Mouse (Mus musculus) ovary, adult 18-20 months (tissue): ENCODE results near the gene Ptpa.

Experiments used
- DNase-seq: peaks from one replicate; pipeline ENCODE4 v3.0.0; 2022; ENCODE audit warnings: low spot score, mixed read lengths

Ptpa gene

GRCm38 (mm10) chr2:30415936-30416648, at the start of gene Ptpa:
Ptpa (plus strand) TSS chr2:30416039.
- peak; percentile 87 for DNase-seq

DNA sequence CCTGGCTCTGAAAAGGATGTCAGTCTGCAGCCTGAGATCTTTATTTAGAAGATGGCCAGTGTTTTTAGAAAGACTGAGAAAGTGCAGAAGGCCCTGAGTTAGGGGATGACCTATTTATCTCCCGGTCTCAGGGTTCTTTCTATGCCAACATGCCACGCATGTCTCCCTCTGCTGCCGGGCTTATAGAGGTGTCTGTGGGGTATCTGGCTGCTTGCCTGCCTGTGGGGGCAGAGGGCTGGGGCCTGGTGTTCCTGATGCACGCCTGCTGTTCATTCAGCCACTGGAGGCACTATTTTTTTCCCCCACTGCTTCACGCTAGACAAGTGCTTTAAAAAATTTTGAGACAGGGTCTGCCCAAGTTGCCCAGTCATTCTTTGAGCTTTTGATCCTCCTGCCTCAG, 49.6 kb upstream of the Ptpa start:
- DNase-seq: no peak

DNA sequence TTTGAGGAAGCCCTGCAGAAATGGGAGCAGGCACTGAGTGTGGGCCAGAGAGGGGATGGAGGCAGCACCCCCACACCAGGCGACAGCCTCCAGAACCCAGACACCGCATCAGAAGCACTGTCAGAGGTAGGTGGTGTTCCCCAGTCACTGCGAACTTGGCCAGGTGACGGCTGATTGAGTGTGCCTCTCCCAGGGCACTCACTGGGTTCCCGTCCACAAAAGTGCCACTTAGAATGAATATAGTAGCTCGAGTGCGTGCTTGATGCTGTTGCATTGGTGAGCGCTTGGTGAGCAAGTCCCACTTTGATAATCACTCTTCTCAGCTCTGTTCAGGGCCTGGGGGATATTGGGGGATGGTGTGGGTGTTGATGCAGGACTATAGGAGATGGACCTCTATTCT, 44.3 kb upstream of the Ptpa start:
- no peak for DNase-seq

DNA sequence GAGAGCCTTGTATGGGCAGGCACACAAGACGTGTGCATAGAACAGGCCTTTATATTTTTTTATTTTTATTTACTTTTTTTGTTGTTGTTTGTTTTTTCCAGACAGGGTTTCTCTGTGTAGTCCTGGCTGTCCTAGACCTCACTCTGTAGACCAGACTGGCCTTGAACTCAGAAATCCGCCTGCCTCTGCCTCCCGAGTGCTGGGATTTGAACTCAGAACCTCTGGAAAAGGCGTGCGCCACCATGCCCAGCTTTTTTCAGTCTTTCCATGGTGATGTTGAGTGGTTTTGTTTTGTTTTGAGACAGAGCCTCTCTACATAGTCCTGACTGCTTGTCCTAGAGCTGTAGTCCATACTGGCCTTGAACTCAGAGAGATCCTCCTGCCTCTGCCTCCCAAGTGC, 43.1 kb upstream of the Ptpa start:
- DNase-seq: no peak

DNA sequence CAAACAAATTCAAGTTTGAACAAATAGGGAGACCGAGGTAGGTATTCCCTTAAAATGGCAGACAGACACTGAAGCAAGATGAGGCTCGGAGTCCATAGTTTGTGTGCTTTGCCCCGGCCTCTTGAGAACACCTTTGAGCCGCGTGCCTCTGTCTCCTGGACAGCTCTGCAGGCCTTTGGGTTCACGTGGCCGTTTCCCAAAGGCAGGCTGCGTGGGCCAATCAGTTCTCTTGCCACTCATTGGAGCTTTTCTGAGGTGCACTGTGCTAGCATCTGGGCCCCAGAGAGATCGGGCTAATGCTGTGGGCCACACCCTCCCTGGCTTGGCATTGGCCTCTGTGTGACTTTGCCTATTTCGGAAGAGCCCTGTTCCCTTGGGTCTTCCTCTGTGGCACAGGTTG, 39.9 kb upstream of the Ptpa start:
- no peak for DNase-seq

DNA sequence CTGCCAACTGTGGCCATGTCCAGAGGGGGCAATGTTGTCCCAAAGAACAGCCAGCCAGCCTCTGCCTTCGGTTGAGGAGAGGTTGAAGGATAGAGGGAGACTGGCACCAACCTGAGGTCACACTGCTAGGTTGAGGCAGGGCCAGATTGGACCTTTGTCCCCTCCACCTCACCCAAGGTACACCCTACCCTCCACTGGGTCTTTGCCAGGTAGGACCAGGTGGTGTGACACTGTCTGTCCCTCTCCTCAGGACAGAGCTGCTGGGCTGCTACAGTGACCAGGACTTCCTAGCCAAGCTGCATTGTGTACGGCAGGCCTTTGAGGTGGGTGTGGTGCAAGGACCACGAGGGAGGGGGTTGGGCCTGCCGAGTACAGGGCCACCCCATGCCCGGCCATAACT, 38.1 kb upstream of the Ptpa start:
- DNase-seq: no peak

- DNase-seq: no peak
Measured at GRCm38 (mm10) chr2:30379307-30379706, 36.5 kb upstream of the Ptpa start.

DNA sequence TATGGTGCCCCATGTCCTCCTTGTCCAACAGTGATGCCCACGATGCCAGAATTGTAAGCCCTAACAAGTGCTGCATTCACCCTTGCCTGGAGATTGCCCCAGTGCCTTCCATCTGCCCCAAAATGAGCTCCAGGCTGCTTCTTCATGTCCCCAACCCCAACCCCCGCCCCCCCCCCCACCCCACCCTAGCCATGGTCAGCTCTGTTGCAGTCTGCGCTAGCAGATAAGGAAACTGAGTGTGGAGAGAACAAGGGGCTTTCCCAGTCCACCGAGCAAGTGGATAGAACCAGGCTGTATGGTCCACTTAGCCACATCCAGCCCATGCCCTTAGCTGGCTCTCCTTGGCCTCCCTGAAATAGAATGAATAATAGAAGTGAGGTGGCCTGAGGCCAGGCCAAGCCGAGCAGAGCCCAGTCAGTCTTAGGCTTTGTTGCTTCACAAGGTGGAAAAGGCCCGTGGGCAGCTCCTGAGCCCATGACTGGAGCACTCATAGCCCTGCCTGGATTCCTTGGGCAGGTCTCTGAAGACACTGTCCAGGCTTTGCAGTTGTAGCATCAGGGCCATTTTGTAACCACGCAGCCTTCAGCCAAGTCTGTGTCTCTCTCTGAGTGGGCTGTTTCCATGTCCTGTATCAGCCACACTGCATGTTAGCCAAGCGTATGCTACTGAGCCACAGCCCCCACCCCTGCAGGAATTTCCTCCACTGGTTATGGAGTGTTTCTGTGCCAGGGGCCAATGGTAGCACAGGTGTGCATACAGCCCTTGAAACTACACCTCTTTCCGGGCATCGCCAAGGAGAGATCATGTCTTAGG, 35.1 kb upstream of the Ptpa start:
- DNase-seq: no peak

- no peak for DNase-seq
Measured at GRCm38 (mm10) chr2:30381377-30381725, 34.5 kb upstream of the Ptpa start.

- no peak for DNase-seq
Measured at GRCm38 (mm10) chr2:30384814-30385213, 31.0 kb upstream of the Ptpa start.

DNA sequence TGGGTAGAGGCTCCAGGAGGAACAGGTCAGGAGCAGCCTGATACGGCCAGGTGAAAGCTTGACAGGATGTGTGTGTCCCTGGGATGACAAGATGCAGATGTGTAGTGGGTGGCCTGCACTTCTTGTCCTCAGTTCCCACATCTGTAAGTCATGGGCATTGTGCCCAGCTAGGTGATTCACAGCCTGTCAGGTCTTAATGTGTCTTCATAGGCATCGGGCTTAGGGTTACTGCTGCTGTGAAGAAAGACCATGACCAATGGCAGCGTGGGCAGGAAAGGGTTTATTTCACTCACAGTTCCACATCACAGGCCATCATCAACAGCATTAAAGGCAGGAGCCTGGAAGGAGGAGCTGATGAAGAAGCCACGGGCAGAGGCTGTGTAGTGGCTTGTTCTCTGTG, 30.2 kb upstream of the Ptpa start:
- DNase-seq: no peak

- no peak for DNase-seq
Measured at GRCm38 (mm10) chr2:30386913-30387312, 28.9 kb upstream of the Ptpa start.

- no peak for DNase-seq
Measured at GRCm38 (mm10) chr2:30389000-30389399, 26.8 kb upstream of the Ptpa start.

DNA sequence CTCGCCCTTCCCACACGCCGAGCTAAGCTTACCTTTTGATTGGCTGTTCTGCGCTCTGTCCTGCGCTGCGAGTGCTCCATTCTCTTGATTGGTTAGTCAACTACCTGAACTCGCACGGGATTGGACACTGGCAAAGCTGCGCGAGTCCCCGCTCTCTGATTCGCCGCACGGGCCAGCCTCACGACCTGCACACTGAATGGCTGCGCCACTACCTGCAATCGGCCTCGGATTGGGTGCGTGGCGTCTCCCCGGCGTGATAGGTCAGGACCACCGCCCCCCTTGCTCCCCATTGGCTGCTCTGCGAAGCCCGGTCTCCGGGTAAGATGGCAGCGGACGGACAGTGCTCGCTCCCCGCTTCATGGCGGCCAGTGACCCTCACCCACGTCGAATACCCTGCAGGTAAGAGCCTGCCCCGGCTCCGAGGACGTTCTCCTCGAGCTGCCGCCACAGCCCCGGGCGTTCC, 23.7 kb upstream of the Ptpa start, which contains the start of gene Dolpp1:
TSS of gene Dolpp1 (plus strand) at position 141 of the 463 bp plus-strand sequence.
- DNase-seq: peak; percentile 97

DNA sequence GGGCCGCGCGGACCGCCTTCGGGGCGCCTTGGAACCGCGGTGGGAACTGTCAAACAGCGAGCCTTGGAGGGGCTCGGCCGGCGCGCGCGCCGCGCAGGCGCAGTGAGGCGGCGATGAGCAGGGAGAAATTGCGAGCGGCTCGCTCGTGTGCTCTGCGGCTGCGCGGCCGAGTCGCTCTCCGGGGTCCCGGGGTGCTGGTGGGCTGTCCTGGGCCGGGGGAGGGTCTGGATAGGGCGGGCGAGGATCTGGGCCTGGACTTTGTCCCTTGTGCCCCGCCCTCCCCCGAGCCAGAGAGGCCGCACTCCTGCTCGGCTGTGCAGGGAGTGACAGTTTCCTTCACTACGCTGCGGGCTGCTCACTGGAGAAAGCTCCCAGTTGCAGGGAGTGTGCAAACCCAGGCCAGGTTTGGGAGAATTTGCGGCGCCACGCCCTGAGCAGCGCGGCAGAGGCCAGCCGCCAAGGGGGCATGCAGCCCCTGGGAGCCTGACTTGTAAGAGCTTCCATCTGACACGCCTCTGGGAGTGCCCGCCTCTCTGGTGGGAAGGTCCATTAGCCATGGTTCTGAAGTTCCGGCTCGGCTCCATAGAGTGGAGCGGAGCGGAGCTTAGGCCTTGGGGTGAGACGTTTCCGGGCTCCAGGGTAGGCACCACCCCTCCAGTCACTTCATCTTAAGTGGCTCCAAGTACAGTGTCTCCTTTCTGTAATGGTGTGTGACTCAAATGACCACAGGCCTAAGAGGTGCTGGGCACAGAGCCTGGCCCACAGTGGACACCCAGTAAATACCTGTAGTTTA, 23.1 kb upstream of the Ptpa start:
- peak; percentile 63 for DNase-seq

DNA sequence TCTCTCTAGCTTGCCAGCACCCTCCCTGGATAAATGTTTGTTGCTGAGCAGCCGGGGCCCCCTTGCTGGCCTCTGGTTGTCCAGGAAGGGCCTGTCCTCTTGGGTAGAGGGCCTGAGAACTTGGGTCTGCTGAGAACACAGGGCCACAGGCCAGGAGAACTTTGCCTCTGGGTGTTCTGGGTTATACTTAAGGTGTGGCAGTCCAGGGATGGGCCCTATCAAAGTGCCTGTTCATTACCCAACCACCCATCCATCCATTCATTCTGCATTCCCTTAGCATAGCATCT, 22.5 kb upstream of the Ptpa start:
- no peak for DNase-seq

DNA sequence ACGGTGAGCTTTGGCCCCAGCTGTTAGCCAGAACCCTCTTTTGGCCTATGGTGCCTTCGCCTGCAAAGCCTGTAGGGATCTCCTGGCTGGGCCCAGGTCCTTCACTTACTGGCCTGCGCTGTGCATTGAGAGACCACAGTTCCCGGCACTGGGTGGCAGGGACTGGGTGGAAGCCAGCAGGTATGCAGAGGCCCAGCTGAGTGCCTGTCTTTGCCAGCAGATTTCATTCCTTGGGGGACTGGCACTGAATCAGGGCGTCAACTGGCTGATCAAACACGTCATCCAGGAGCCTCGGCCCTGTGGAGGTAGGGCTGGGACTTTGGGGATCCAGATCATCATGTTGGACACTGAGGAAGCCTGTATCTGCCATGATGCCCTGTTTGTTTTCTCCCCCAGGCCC, 20.1 kb upstream of the Ptpa start:
- no peak for DNase-seq

- no peak for DNase-seq
Measured at GRCm38 (mm10) chr2:30396246-30396645, 19.6 kb upstream of the Ptpa start.

- DNase-seq: no peak
Measured at GRCm38 (mm10) chr2:30397986-30398512, 17.8 kb upstream of the Ptpa start.

DNA sequence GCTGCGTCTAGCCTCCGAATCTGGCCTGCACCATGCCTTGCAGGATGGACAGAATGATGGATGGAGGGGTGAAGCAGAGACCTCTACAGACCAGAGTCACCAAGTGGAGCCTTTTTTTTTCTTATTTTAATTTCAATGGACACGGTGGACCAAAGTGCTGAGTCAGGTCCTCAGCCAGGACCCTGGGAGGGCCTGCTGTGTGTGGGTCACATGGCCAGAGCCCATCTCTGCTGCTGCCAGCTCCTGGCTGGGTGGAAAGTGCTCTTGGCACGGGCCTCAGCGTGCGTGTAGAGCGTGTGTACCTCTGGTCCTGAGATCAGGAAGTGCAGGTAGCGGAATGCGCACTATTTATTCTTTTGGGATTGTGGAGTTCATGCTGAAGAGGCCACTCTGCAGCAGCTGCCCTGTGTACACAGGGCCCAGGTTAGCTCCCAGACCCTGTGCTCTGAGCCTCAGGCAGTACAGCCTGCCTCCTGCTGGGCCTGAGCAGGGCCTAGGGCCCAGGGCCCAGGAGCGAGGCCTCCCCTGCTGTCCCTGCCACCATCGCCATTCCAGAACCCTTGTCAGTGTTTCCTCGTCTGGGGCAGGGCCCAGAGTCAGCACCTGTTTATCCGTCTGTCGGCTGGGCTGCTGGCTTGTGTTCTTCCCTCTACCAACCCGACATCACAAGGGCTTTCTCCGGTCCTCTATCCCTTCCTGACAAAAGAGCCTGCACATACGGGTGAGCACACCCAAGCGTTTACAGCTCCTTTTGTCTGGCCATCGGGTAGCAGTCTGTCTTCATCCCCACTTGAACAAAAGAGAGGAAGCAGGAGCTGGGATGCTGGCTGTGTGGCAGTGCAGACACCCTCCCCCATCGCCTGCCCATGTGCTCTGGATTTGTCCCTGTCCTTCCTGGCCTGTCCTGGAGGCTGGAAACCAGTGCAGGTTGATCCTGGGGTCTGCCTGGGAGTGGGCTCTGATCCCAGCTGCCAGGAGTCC, 16.4 kb upstream of the Ptpa start:
- no peak for DNase-seq

DNA sequence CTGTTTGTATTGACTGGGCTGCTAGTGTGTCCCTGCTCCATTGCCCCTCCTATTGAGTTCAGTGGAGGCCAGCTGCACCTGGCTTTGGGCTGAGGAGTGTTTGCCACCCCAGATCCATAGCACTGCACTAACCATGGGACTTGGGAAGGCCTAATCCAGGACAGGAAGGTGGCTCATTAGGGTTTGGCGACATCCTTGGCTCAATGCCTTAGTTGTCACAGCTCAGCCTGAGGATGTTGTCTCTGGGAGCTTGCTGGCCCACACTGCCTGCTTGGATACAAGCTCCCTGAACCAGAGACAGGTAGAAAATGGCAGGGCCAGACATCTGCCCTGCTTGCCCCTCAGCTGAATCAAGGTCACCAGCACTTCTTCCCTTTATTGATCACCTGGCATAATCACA, 14.3 kb upstream of the Ptpa start:
- no peak for DNase-seq
